Mouse (Mus musculus): Measurements from ENCODE around the gene Thada.
A peak's percentile ranks its signal among the peaks of the same experiment; 100 is the strongest.
"Not testable (repeated sequence)": the region's sequence is repeated elsewhere in the genome, so short reads cannot be mapped to it uniquely, and the experiment has no call there.

Thada gene

GRCm38 (mm10) chr17:84195003-84195395 lies 271.0 kb downstream of the Thada start:
- ATAC-seq (ENCODE audit: insufficient number of reproducible peaks, low FRiP score, low TSS enrichment): no peak

DNA sequence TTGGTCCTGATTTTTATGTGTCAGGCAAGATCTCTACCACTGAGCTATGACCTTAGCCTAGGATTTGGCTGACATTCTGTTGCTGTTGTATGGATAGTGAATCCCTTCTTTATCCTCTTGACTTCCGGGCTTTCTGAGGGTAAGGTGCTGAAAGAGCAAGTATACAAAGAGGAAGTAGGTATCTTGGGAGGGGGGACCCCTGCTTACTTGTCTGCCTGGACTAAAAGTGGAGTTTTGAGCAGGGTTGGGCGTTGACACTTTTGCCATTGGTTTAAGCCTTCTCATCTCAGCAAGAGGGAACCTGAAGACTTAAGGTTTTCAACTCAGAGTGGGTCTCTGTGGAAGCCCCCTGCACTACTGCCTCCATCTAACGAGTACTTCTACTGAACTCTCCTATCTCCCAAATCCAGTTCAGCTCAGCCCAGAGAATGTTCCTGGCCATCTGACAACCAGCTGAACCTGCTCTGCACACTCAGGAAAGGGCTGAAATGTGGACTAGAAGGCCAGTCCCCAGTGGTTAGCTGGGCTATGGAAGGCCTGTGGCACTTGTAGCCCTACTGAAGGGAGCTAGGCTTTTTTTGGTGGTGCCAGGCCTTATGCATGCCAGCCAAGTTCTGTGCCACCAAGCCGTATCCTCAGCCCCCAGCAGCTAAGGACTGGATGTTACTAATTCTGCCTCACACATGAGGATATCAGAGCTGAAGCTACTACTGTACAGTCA lies 271.6 kb downstream of the Thada start:
- no peak for ATAC-seq (ENCODE audit: insufficient number of reproducible peaks, low FRiP score, low TSS enrichment)

GRCm38 (mm10) chr17:84193411-84193810 lies 272.6 kb downstream of the Thada start:
- ATAC-seq (ENCODE audit: insufficient number of reproducible peaks, low FRiP score, low TSS enrichment): no peak

DNA sequence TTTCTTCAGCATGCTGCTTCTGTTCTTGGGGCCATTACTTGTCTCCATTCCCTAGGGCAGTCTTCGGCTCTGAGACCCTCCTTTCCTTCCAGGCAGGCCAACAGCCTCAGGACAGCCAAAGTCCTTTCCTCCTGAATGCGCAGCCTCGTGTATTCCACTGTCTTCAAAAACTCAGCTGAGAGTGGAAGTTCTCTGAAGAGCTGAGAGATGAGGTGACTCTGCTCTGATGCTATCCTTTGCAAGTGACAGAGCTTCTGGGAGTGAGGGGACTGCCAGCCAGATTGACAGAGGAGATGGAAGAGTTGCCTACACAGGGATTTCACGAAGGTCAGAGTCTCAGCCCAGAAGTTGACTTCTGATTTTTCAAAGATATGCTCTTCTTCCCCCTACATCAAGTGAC lies 274.1 kb downstream of the Thada start:
- ATAC-seq (ENCODE audit: insufficient number of reproducible peaks, low FRiP score, low TSS enrichment): no peak

DNA sequence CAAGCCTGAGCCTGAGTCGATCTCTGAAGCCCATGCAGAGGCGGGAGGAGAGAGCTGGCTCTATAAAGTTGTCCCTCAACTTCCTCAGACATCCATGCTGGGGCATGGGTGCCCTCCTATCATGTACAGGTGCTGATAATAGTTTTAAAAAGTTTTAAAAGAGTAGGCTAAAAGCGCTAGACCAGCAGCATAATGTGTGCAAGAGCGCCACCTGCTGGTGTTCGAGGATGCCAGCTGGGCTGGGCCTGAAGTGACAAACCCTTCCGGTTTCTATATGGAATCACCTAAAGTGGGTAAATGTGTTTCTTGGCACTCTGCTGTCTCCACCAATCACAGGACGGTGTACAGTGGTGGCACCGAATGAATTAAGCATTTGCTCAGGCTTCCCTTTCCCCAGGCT lies 275.1 kb downstream of the Thada start:
- no peak for ATAC-seq (ENCODE audit: insufficient number of reproducible peaks, low FRiP score, low TSS enrichment)

- ATAC-seq (ENCODE audit: insufficient number of reproducible peaks, low FRiP score, low TSS enrichment): no peak
These were observed 276.7 kb downstream of the Thada start for GRCm38 (mm10) chr17:84189127-84189854.

DNA sequence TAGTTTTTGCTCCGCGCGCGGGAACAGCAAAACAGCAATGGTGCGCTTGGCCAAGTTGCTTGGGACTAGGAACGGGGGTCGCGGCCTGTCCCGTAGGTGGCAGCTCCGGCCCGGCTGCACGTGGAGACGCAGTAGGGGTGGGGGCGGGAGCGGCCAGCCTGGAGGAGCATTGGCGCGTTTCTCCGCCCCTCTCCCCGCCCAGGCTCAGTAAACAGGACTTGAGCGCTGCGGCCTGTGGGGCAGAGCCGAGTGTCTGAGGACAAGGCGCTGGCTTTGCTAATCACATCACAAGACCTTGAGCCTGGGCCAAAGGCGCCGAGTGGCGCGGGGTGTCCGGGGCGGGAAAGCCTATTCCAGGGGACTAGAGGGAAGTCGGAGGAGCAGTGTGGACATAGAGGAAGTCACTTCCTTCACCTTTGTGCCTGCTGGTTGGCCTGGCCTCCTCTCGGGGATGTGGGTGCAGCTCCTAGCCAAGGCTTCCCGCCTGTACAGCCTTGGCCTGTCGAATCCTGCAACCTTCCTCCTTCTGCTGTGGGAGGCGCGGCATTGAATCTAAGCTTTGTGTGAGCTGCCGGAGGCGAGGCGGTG lies 277.5 kb downstream of the Thada start:
- ATAC-seq (ENCODE audit: insufficient number of reproducible peaks, low FRiP score, low TSS enrichment): peak; percentile 38; the same call in 1 of the 2 replicates

DNA sequence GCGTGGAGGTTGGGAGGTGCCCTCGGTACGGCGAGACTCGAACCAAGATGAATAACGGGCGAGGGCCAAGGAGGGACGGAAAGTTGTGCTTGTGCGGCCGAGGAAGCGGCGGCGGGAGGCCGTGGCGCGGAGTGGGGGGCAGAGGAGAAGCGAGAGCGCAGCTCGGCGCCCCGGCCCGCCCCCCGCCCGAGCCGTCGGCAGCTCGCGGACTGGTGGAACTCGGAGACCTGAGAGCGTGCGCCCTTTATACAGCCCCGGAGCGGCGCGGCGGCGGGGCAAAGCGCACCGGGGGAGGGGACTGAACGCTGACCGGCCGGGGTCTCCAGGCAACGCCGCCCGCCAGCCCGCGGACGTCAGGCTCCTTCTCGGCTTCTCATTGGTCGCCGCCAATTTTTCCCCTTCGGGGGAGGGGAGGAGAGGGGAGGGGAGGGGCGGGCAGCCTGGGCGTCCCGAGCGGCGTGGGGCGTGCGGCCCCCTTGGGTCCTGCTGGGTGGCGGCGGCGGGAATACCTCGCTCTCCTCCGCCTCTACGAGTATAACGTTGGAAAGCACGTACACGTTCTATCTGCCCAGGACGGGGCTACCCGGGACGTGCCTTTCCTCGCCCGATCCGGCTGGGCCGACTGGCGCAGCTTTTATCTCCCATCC lies 278.2 kb downstream of the Thada start, which contains the start of gene Zfp36l2:
Zfp36l2 (minus strand) TSS at position 221 of the 647 bp plus-strand sequence.
- no peak for ATAC-seq (ENCODE audit: insufficient number of reproducible peaks, low FRiP score, low TSS enrichment)

GRCm38 (mm10) chr17:84187264-84187663 lies 278.7 kb downstream of the Thada start:
- not testable (repeated sequence) for ATAC-seq (ENCODE audit: insufficient number of reproducible peaks, low FRiP score, low TSS enrichment)

DNA sequence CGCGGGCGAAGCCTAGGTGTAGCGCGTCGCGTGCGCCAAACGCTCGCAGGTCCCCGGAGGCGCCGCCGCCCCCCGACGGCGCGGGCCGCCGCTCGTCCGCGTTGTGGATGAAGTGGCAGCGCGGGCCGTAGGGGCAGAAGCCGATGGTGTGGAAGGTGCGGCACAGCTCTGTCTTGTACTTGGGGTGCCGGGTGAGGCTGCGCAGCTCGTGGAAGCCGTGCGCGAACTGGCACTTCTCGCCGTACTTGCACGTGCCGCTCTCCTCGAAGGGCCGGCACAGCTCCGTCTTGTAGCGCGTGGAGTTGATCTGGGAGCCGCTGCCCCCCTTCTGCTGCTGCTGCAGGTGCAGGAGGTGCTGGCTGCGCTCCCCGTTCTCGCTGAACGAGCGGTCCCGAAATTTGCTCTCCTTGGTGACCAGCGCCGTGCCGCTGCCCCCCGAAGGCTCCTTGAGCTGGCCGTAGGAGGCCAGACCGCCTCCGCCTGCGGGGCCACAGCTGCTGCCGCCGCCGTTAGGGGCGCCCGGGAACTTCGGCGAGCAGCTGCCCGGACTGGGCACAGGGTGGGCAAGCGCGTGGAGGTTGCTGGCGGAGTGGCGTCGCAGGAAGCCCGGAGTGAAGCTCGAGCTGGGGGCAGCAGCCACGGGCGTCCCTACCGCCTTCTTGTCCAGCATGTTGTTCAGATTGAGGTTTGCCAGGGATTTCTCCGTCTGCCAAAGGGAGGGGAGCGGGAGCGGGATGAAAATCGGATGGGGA lies 279.4 kb downstream of the Thada start:
- ATAC-seq (ENCODE audit: insufficient number of reproducible peaks, low FRiP score, low TSS enrichment): no peak

GRCm38 (mm10) chr17:84185581-84186450 lies 280.2 kb downstream of the Thada start:
- ATAC-seq (ENCODE audit: insufficient number of reproducible peaks, low FRiP score, low TSS enrichment): no peak

DNA sequence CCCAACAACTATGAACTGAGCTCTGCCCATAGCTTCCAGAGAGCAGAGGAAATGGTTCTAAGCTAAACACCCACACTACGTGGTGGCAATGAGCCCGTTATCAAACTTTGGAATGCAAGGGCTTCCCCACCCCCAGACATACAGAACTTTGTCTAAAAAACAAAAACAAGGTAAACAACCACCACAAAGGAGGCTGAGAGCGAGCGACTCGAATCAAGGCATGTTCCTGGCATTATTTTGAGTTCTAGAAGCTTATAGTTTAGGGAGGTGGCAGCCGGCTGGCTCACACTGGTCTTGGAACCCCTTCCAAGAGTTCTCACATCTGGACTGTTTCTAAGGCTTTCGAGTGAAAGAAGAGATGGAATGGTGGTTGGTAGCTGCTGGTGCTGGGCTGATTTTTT lies 281.0 kb downstream of the Thada start:
- ATAC-seq (ENCODE audit: insufficient number of reproducible peaks, low FRiP score, low TSS enrichment): no peak

GRCm38 (mm10) chr17:84183291-84183781 lies 282.7 kb downstream of the Thada start:
- no peak for ATAC-seq (ENCODE audit: insufficient number of reproducible peaks, low FRiP score, low TSS enrichment)

DNA sequence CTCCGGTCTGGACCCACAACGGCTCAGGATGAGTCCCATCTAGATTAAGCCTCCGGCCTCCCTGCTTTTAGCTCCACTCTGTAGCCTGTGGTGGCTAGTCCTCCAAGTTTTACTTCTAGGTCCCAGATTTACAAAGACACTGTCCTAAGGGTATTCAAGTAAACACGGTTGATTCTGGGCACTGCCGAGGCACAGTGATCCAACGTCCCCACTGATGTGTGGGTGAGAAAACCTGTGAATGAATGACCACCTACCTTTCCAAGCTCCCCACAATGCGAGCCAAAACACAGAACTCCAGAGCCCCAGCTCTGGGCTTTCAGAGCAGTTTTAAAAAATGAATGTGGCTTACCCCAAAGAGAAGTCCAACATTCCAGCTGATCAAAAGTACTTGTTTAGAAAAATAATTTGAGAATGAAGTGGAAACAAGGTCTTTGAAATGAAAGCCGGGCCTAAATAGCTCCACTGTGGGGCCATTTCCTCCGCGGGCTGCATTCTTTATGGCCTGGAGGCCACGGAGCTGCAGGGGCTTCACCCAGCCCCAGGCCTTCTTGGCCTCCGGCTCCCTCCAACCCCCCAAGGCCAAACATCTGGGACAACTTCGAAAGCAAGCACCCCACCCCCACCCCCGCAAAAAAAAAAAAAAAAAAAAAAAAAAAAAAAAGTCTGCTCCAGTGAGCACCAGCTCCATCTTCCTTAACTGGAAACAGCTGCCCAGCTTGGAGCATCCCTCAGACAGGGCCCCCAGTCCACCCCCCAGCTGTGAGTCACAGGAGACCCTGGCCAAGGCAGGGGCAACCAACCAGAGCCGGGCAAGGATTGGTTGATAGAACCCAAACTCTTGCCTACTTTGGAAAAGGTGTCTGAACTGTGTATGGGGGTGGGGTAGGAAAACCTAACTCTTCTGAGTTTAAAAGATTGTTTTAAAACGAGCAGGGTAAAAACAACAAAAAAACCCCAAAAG lies 283.4 kb downstream of the Thada start:
- no peak for ATAC-seq (ENCODE audit: insufficient number of reproducible peaks, low FRiP score, low TSS enrichment)

DNA sequence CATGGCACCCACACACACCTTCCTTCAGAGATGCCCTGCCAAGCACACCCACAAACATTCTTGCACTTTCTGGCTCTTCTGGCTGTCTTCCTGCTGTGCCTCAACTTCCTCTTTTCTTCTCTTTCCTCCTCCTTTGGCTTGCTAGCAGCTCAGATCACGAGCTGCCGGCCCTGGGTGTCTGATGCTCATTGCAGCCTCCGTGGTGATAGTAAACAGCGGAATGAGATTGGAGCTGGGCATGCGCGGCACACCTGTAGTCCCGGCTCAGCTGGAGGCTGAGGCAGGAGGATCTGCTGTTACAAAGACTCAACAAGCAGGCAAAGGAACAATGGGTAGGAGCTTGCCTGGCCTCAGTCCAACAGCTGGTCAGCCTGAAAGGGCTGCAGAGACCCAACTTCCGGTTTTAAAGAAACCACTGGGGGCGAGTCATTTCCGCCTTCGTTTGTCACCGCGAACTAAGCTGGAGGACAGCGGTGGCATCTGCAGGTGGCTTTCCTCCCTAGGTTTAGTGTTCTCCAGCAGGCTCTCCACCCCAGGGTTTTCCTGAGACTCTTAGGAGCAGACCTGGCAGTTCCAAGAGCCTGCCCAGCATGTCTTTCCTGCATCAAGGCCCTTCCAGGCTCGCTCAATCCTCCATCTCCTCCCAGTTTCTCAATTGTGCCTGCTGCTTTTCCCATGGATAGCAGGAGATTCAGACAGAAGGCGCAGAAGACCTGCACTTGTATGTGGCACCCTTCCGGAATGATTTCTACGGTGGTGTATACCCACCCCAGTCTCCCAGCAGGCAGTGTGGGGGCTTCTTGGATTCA lies 284.3 kb downstream of the Thada start:
- ATAC-seq (ENCODE audit: insufficient number of reproducible peaks, low FRiP score, low TSS enrichment): no peak

- no peak for ATAC-seq (ENCODE audit: insufficient number of reproducible peaks, low FRiP score, low TSS enrichment)
These were observed 285.1 kb downstream of the Thada start for GRCm38 (mm10) chr17:84180715-84181501.
